Mouse (Mus musculus): Measurements from ENCODE around the gene Gif. TPM values are rescaled to one million over a fixed set of nuclear protein-coding genes. Genes with fewer than 3 reads are reported as not detected.

Gene Gif
- not detected in 2 replicates for polyA plus RNA-seq (2015; fragmentation: Nextera tagmentation; extraction: Ambion mirVana)

DNA sequence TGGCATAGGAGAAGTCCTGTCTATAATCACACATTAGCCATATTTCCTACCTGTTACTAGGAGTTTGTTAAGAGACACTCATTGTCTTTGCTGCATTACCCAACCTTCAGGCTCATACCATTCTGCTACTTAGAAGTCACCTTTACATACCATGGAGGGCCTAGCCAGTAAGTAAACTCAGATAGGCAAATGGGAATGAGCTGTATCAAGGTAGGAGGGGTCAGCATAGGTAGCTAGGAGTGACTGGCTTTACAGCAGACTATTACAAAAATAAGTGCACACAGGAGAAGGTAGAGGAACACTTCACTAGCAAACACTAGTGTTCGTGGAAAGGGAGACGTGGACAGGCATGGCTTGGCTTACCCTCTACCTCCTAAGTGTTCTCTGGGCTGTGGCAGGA, at the start of gene Gif:
TSS of gene Gif (plus strand) at position 257 of the 400 bp plus-strand sequence.
- no peak for ATAC-seq
- Histone ChIP-seq H3K36me3 (no peaks in the 10 kb centered on the region), H3K27me3 (no peaks in the 10 kb centered on the region), H3K9me3 (no peaks in the 10 kb centered on the region), H3K27ac (no peak within 1 kb of the TSS), H3K9ac (replicated peaks) (no peak within 1 kb of the TSS), H3K4me2 (replicated peaks) (no peak within 1 kb of the TSS), H3K4me3 (replicated peaks) (no peak within 1 kb of the TSS), H3K4me1 (replicated peaks) (no peaks in the 10 kb centered on the region)
- 80% methylated on average over 2 of the region's 2 CpGs for WGBS

DNA sequence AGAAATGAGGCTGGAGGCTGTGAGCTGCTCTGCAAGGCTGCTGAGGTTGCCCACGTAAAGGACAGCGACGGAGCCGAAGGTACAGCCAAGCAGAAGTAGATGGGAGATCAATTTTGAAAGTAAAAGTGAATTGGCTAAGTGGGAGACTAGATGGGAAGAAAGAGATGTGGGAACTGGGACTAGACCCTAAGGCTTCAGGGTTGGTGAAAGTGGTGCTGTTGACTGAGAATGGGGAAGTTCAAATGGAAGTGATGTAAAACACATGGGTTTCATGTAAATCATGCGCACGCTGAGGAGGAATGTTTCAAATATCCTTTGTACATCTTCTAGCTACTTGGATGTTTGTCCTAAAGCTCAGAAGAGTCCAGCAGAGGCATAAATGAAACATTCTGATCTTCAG, 49.0 kb upstream of the Gif start:
- no peaks in the 10 kb centered on the region for H3K4me1 ChIP-seq (replicated peaks)
- H3K27me3 ChIP-seq: no peaks in the 10 kb centered on the region
- H3K36me3 ChIP-seq: no peaks in the 10 kb centered on the region
- no peak overlapping the region for H3K27ac ChIP-seq
- H3K9ac ChIP-seq (replicated peaks): no peak overlapping the region
- H3K4me2 ChIP-seq (replicated peaks): no peak overlapping the region
- no peak overlapping the region for H3K4me3 ChIP-seq (replicated peaks)
- WGBS: 95% methylated on average over 6 of the region's 6 CpGs
- H3K9me3 ChIP-seq: no peaks in the 10 kb centered on the region
- no peak for ATAC-seq

DNA sequence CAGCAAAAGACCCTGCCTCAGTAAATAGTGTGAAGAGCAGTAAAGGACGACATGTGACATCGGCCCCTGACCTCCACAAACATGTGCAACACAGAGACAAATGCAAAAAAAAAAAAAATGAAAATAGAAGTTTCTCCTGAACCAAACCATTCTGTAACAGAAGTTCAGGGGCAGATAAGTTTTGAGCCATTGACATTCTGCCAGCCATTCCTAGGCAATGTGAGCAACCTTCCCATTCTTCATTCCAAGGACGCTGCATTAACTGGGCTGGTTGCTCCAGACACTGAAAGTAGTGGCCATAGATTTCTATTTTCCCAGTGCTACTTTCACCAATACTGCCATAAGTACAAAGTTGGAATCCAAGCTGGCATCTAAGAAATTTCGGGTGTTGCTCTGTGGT, 34.9 kb upstream of the Gif start:
- H3K4me3 ChIP-seq (replicated peaks): no peak overlapping the region
- H3K27ac ChIP-seq: no peak overlapping the region
- H3K9ac ChIP-seq (replicated peaks): no peak overlapping the region
- 87% methylated on average over 4 of the region's 4 CpGs for WGBS
- no peaks in the 10 kb centered on the region for H3K9me3 ChIP-seq
- no peak overlapping the region for H3K4me2 ChIP-seq (replicated peaks)
- H3K27me3 ChIP-seq: no peaks in the 10 kb centered on the region
- no peaks in the 10 kb centered on the region for H3K36me3 ChIP-seq
- ATAC-seq: no peak
- H3K4me1 ChIP-seq (replicated peaks): no peaks in the 10 kb centered on the region

DNA sequence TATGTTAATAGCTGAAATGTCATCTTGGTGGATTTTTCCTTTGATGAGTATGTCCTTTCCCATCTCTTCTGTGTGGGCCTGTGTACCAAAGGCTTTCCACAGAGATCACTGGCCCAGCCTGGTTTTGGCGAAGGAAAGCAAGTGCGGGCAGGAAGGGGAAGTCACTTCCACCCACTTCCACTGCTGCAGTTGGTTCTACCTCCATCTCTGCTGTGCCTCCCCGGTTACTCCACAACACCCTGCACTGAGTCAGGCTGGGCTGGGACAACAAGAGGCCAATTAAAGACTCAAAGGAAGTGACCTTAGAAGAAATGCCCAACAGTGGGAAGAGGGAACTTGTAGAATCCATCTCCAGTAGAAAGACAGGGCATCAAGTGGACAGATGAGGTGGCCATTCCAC, 27.3 kb upstream of the Gif start:
- H3K4me1 ChIP-seq (replicated peaks): no peaks in the 10 kb centered on the region
- H3K4me3 ChIP-seq (replicated peaks): no peak overlapping the region
- H3K36me3 ChIP-seq: no peaks in the 10 kb centered on the region
- no peak overlapping the region for H3K9ac ChIP-seq (replicated peaks)
- no peak overlapping the region for H3K27ac ChIP-seq
- no peaks in the 10 kb centered on the region for H3K27me3 ChIP-seq
- 89% methylated on average over 3 of the region's 3 CpGs for WGBS
- no peak for ATAC-seq
- H3K9me3 ChIP-seq: no peaks in the 10 kb centered on the region
- no peak overlapping the region for H3K4me2 ChIP-seq (replicated peaks)

- H3K27ac ChIP-seq: no peak overlapping the region
- H3K4me1 ChIP-seq (replicated peaks): no peaks in the 10 kb centered on the region
- no peaks in the 10 kb centered on the region for H3K9me3 ChIP-seq
- no peaks in the 10 kb centered on the region for H3K36me3 ChIP-seq
- no peak overlapping the region for H3K9ac ChIP-seq (replicated peaks)
- 90% methylated on average over 2 of the region's 2 CpGs for WGBS
- ATAC-seq: no peak
- H3K27me3 ChIP-seq: no peaks in the 10 kb centered on the region
- H3K4me2 ChIP-seq (replicated peaks): no peak overlapping the region
- H3K4me3 ChIP-seq (replicated peaks): no peak overlapping the region
Measured at GRCm38 (mm10) chr19:11723870-11724269, 23.5 kb upstream of the Gif start.

DNA sequence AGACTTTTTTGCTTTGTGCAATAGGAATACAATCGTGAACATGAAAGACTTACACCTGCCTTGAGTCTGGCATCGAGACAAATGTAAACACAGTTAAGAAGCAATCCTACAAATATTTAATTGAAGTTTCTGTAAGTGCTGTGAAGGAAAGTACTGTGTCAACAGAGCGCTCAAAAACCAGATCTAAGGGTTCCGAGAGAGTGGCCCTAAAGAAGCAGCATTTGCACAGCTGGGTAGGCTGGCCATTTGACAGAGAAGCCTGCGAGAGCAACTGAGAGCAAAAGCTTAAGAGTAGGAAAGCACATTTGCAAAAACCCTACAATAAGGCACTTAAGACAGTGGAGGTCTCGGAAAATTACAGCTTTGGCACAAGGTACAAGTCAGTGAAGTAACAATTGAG, 23.1 kb upstream of the Gif start:
- Histone ChIP-seq H3K27ac (no peak overlapping the region), H3K27me3 (no peaks in the 10 kb centered on the region), H3K9me3 (no peaks in the 10 kb centered on the region), H3K9ac (replicated peaks) (no peak overlapping the region), H3K4me3 (replicated peaks) (no peak overlapping the region), H3K4me2 (replicated peaks) (no peak overlapping the region), H3K4me1 (replicated peaks) (no peaks in the 10 kb centered on the region), H3K36me3 (no peaks in the 10 kb centered on the region)
- no peak for ATAC-seq
- WGBS: 82% methylated on average over 6 of the region's 6 CpGs

DNA sequence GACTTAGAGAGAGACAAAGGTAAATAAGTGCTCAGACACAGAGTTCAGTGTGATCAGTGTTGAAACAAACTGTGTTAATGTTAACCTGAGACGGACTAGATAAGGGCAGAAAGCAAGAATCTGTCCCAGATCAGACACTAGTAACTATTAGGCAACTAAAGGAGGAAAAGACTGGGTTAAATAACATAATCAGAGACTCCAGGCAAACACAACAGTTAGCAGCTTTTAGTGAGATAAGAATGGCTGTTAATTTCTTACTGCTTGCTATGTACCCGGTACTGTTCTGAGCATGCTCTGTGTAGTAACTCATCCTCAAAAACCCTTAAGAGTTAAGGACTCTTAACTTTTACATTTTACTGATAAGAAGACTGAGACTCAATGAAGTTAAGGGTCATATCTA, 21.4 kb upstream of the Gif start:
- H3K4me3 ChIP-seq (replicated peaks): no peak overlapping the region
- no peak overlapping the region for H3K9ac ChIP-seq (replicated peaks)
- 91% methylated on average over 2 of the region's 2 CpGs for WGBS
- no peaks in the 10 kb centered on the region for H3K4me1 ChIP-seq (replicated peaks)
- no peaks in the 10 kb centered on the region for H3K9me3 ChIP-seq
- ATAC-seq: no peak
- no peaks in the 10 kb centered on the region for H3K27me3 ChIP-seq
- no peak overlapping the region for H3K27ac ChIP-seq
- no peak overlapping the region for H3K4me2 ChIP-seq (replicated peaks)
- no peaks in the 10 kb centered on the region for H3K36me3 ChIP-seq

DNA sequence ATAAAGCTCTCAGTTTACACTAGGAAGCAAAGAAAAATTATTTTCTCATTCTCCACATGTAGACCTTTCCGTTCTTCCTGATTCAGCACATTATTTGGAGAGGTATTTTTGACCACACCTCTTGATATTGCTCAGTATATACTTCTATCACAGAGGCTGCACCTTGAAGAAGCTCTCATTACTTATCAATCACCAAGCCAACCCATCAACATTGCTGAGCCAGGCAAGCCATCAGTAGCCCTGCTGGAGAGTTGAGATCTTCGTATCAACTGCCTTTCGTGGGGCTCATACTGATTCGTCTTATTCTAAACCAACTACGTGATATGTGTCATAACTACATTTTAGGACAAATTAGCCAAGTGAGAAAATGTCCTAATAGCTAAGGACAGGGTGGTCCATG, 20.1 kb upstream of the Gif start:
- Histone ChIP-seq H3K9ac (replicated peaks) (no peak overlapping the region), H3K4me1 (replicated peaks) (no peaks in the 10 kb centered on the region), H3K4me3 (replicated peaks) (no peak overlapping the region), H3K4me2 (replicated peaks) (no peak overlapping the region), H3K9me3 (no peaks in the 10 kb centered on the region), H3K27ac (no peak overlapping the region), H3K27me3 (no peaks in the 10 kb centered on the region), H3K36me3 (no peaks in the 10 kb centered on the region)
- no peak for ATAC-seq
- WGBS: 92% methylated on average over 5 of the region's 5 CpGs

GRCm38 (mm10) chr19:11730278-11730677, 17.1 kb upstream of the Gif start:
- H3K4me3 ChIP-seq (replicated peaks): no peak overlapping the region
- H3K36me3 ChIP-seq: no peaks in the 10 kb centered on the region
- 88% methylated on average over 1 of the region's 1 CpGs for WGBS
- H3K27ac ChIP-seq: no peak overlapping the region
- no peaks in the 10 kb centered on the region for H3K4me1 ChIP-seq (replicated peaks)
- no peak for ATAC-seq
- H3K9ac ChIP-seq (replicated peaks): no peak overlapping the region
- no peak overlapping the region for H3K4me2 ChIP-seq (replicated peaks)
- H3K9me3 ChIP-seq: no peaks in the 10 kb centered on the region
- H3K27me3 ChIP-seq: no peaks in the 10 kb centered on the region

GRCm38 (mm10) chr19:11736455-11736854, 10.9 kb upstream of the Gif start:
- H3K27ac ChIP-seq: no peak overlapping the region
- no peak overlapping the region for H3K4me3 ChIP-seq (replicated peaks)
- WGBS: 50% methylated on average over 1 of the region's 1 CpGs
- H3K9me3 ChIP-seq: no peaks in the 10 kb centered on the region
- H3K4me2 ChIP-seq (replicated peaks): no peak overlapping the region
- H3K27me3 ChIP-seq: no peaks in the 10 kb centered on the region
- no peaks in the 10 kb centered on the region for H3K36me3 ChIP-seq
- H3K9ac ChIP-seq (replicated peaks): no peak overlapping the region
- H3K4me1 ChIP-seq (replicated peaks): no peaks in the 10 kb centered on the region
- ATAC-seq: no peak

- Histone ChIP-seq H3K9ac (replicated peaks) (no peak overlapping the region), H3K4me2 (replicated peaks) (no peak overlapping the region), H3K36me3 (no peaks in the 10 kb centered on the region), H3K27ac (no peak overlapping the region), H3K9me3 (no peaks in the 10 kb centered on the region), H3K4me3 (replicated peaks) (no peak overlapping the region), H3K27me3 (no peaks in the 10 kb centered on the region), H3K4me1 (replicated peaks) (no peaks in the 10 kb centered on the region)
- ATAC-seq: no peak
Measured at GRCm38 (mm10) chr19:11745680-11746079, 1.7 kb upstream of the Gif start.

DNA sequence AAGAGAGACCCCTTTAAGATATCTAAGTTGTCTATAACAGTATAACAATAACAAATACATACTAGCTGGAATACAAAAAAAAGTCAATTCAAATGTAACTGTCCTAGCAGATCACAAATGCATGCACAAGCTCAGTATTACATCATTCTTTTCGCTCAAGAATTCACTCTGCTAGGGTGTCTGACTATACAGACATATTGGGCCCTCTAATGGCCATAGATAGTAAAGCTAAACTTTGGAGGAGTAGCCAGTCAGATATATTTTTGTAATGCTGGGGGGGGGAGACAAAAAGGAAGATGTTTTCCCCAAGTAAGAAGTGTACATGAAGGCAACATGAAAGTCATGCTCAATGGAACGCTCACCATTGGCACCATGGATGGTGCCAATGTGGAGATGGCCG, 17.7 kb downstream of the Gif start:
- Histone ChIP-seq H3K36me3 (no peaks in the 10 kb centered on the region), H3K9ac (replicated peaks) (no peak overlapping the region), H3K4me2 (replicated peaks) (no peak overlapping the region), H3K9me3 (no peaks in the 10 kb centered on the region), H3K27ac (no peak overlapping the region), H3K4me1 (replicated peaks) (peaks cover 4% of the 10 kb centered on the region; the same call in 1 of the 2 replicates), H3K27me3 (peaks cover 4% of the 10 kb centered on the region; the same call in 1 of the 2 replicates), H3K4me3 (replicated peaks) (no peak overlapping the region)
- ATAC-seq: no peak
- WGBS: 85% methylated on average over 3 of the region's 3 CpGs

DNA sequence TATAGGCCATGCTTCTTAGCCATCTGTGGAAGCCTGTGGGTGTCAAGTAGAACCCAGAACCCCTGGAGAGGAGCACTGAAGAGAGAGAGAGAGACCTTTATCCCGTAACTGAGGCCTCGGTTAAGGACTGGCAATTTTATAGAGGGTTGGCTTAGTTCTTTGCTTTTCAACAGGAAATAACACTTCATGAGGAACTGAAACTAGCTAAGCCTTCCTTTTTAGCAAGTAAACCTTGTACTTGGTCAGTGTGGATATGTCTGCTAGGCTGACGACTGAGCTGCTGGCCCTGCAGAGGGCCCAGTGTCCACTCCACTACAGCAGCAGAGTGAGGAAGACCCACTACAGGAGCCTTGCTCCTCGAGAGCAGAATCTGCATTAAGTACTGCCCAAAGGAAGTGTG, 19.1 kb downstream of the Gif start:
- 67% methylated on average over 4 of the region's 4 CpGs for WGBS
- peaks cover 4% of the 10 kb centered on the region; the same call in 1 of the 2 replicates for H3K27me3 ChIP-seq
- ATAC-seq: no peak
- no peak overlapping the region for H3K27ac ChIP-seq
- no peak overlapping the region for H3K9ac ChIP-seq (replicated peaks)
- no peak overlapping the region for H3K4me2 ChIP-seq (replicated peaks)
- H3K4me3 ChIP-seq (replicated peaks): no peak overlapping the region
- no peaks in the 10 kb centered on the region for H3K9me3 ChIP-seq
- H3K36me3 ChIP-seq: no peaks in the 10 kb centered on the region
- peaks cover 12% of the 10 kb centered on the region for H3K4me1 ChIP-seq (replicated peaks)

Data from midbrain, embryonic 13.5 days (tissue).